Mouse (Mus musculus) adrenal gland, adult 18-20 months (tissue): ENCODE measurements at regions not wholly inside any gene's neighbourhood (a gene's known extent, or its start where the extent isn't known, plus 50 kb on each side); places are given as distances from the start of the nearest gene placed in this dataset.
A peak's percentile ranks its signal among the peaks of the same experiment; 100 is the strongest.

Source experiments
- DNase-seq, 2 experiments: peaks; one replicate each; pipeline ENCODE4 v3.0.0; 2021 to 2022; ENCODE audit warnings: low spot score in 2 of 2

- DNase-seq, result no peak
Measured at GRCm38 (mm10) chr2:146624207-146624606, 112.1 kb upstream of the Ralgapa2 start.

- DNase-seq, result no peak
Measured at GRCm38 (mm10) chr2:146625166-146625751, 113.1 kb upstream of the Ralgapa2 start.

- DNase-seq, result no peak
Measured at GRCm38 (mm10) chr2:146626531-146626930, 114.4 kb upstream of the Ralgapa2 start.

GRCm38 (mm10) chr2:146630179-146630578 is 118.0 kb upstream of the Ralgapa2 start:
- DNase-seq, result no peak

GRCm38 (mm10) chr2:146631098-146631497 is 119.0 kb upstream of the Ralgapa2 start:
- DNase-seq, result no peak

GRCm38 (mm10) chr2:146633329-146634070 is 121.4 kb upstream of the Ralgapa2 start:
- peak; percentile 49 to 52 for DNase-seq

- no peak for DNase-seq
Measured at GRCm38 (mm10) chr2:146637573-146637972, 125.4 kb upstream of the Ralgapa2 start.

- DNase-seq, result no peak
Measured at GRCm38 (mm10) chr2:146646237-146646972, 134.3 kb upstream of the Ralgapa2 start.

- DNase-seq, result no peak
Measured at GRCm38 (mm10) chr2:146646973-146647282, 134.8 kb upstream of the Ralgapa2 start.

GRCm38 (mm10) chr2:146661346-146661745 is 149.2 kb upstream of the Ralgapa2 start:
- no peak for DNase-seq

GRCm38 (mm10) chr2:146672761-146673160 is 160.6 kb upstream of the Ralgapa2 start:
- DNase-seq, result no peak

GRCm38 (mm10) chr2:146681979-146682378 is 169.8 kb upstream of the Ralgapa2 start:
- DNase-seq, result no peak

GRCm38 (mm10) chr2:146685854-146686507 is 169.7 kb upstream of the Kiz start:
- no peak for DNase-seq

GRCm38 (mm10) chr2:146688544-146688943 is 167.1 kb upstream of the Kiz start:
- DNase-seq, result no peak

- no peak for DNase-seq
Measured at GRCm38 (mm10) chr2:146693484-146693883, 162.2 kb upstream of the Kiz start.

- DNase-seq, result no peak
Measured at GRCm38 (mm10) chr2:146694041-146694440, 161.6 kb upstream of the Kiz start.

- no peak for DNase-seq
Measured at GRCm38 (mm10) chr2:146696277-146696676, 159.4 kb upstream of the Kiz start.

- DNase-seq, result no peak
Measured at GRCm38 (mm10) chr2:146696727-146697126, 158.9 kb upstream of the Kiz start.

GRCm38 (mm10) chr2:146710676-146711075 is 145.0 kb upstream of the Kiz start:
- DNase-seq, result no peak

- DNase-seq, result no peak
Measured at GRCm38 (mm10) chr2:146721184-146721715, 134.4 kb upstream of the Kiz start.

- DNase-seq, result no peak
Measured at GRCm38 (mm10) chr2:146722351-146723025, 133.2 kb upstream of the Kiz start.
